Mouse (Mus musculus): Measurements from ENCODE around the gene Arhgap10. TPM values are rescaled to one million over a fixed set of nuclear protein-coding genes. Genes with fewer than 3 reads are reported as not detected.

Gene Arhgap10
- polyA plus RNA-seq, 1 experiment, result 0.32 TPM

- Histone ChIP-seq H3K36me3 (ENCODE audit: control insufficient read depth) (no peaks in the 10 kb centered on the region), H3K27me3 (ENCODE audit: control insufficient read depth) (no peaks in the 10 kb centered on the region), H3K9me3 (ENCODE audit: control insufficient read depth, low read length) (no peaks in the 10 kb centered on the region), H3K4me1 (ENCODE audit: control insufficient read depth) (peaks cover 2% of the 10 kb centered on the region; the same call in 1 of the 2 replicates), H3K4me3 (replicated peaks) (no peak overlapping the region)
- no peak for TF ChIP-seq GATA1 (IDR thresholded peaks at IDR 0.05; ENCODE audit: low read length)
- no peak for TF ChIP-seq TAL1 (IDR thresholded peaks at IDR 0.05; ENCODE audit: low read length)
These were observed 11.2 kb downstream of the Arhgap10 start for GRCm38 (mm10) chr8:77506539-77506938.

- TF ChIP-seq GATA1 (IDR thresholded peaks at IDR 0.05; ENCODE audit: low read length) (no peak), TAL1 (IDR thresholded peaks at IDR 0.05; ENCODE audit: low read length) (no peak)
- Histone ChIP-seq H3K36me3 (ENCODE audit: control insufficient read depth) (no peaks in the 10 kb centered on the region), H3K4me3 (replicated peaks) (no peak overlapping the region), H3K4me1 (ENCODE audit: control insufficient read depth) (no peaks in the 10 kb centered on the region), H3K9me3 (ENCODE audit: control insufficient read depth, low read length) (no peaks in the 10 kb centered on the region), H3K27me3 (ENCODE audit: control insufficient read depth) (no peaks in the 10 kb centered on the region)
These were observed 15.2 kb downstream of the Arhgap10 start for GRCm38 (mm10) chr8:77502547-77502946.

GRCm38 (mm10) chr8:77501131-77501530 is 16.6 kb downstream of the Arhgap10 start:
- no peak overlapping the region for H3K4me3 ChIP-seq (replicated peaks)
- no peaks in the 10 kb centered on the region for H3K9me3 ChIP-seq (ENCODE audit: control insufficient read depth, low read length)
- no peaks in the 10 kb centered on the region for H3K4me1 ChIP-seq (ENCODE audit: control insufficient read depth)
- no peaks in the 10 kb centered on the region for H3K27me3 ChIP-seq (ENCODE audit: control insufficient read depth)
- H3K36me3 ChIP-seq (ENCODE audit: control insufficient read depth), result no peaks in the 10 kb centered on the region
- no peak for TF ChIP-seq TAL1 (IDR thresholded peaks at IDR 0.05; ENCODE audit: low read length)
- no peak for TF ChIP-seq GATA1 (IDR thresholded peaks at IDR 0.05; ENCODE audit: low read length)

- Histone ChIP-seq H3K36me3 (ENCODE audit: control insufficient read depth) (no peaks in the 10 kb centered on the region), H3K4me1 (ENCODE audit: control insufficient read depth) (no peaks in the 10 kb centered on the region), H3K27me3 (ENCODE audit: control insufficient read depth) (no peaks in the 10 kb centered on the region), H3K9me3 (ENCODE audit: control insufficient read depth, low read length) (no peaks in the 10 kb centered on the region), H3K4me3 (replicated peaks) (no peak overlapping the region)
- no peak for TF ChIP-seq TAL1 (IDR thresholded peaks at IDR 0.05; ENCODE audit: low read length)
These were observed 17.5 kb downstream of the Arhgap10 start for GRCm38 (mm10) chr8:77500264-77500663.

GRCm38 (mm10) chr8:77497442-77497841 is 20.3 kb downstream of the Arhgap10 start:
- Histone ChIP-seq H3K4me1 (ENCODE audit: control insufficient read depth) (peaks cover 9% of the 10 kb centered on the region), H3K9me3 (ENCODE audit: control insufficient read depth, low read length) (no peaks in the 10 kb centered on the region), H3K27me3 (ENCODE audit: control insufficient read depth) (no peaks in the 10 kb centered on the region), H3K36me3 (ENCODE audit: control insufficient read depth) (no peaks in the 10 kb centered on the region), H3K4me3 (replicated peaks) (no peak overlapping the region)
- TF ChIP-seq TAL1 (IDR thresholded peaks at IDR 0.05; ENCODE audit: low read length), result no peak
- no peak for TF ChIP-seq GATA1 (IDR thresholded peaks at IDR 0.05; ENCODE audit: low read length)

- Histone ChIP-seq H3K4me1 (ENCODE audit: control insufficient read depth) (peaks cover 21% of the 10 kb centered on the region), H3K9me3 (ENCODE audit: control insufficient read depth, low read length) (no peaks in the 10 kb centered on the region), H3K4me3 (replicated peaks) (no peak overlapping the region), H3K36me3 (ENCODE audit: control insufficient read depth) (no peaks in the 10 kb centered on the region), H3K27me3 (ENCODE audit: control insufficient read depth) (no peaks in the 10 kb centered on the region)
- no peak for TF ChIP-seq TAL1 (IDR thresholded peaks at IDR 0.05; ENCODE audit: low read length)
These were observed 21.5 kb downstream of the Arhgap10 start for GRCm38 (mm10) chr8:77496253-77496652.

- no peaks in the 10 kb centered on the region for H3K36me3 ChIP-seq (ENCODE audit: control insufficient read depth)
- no peak for TF ChIP-seq TAL1 (IDR thresholded peaks at IDR 0.05; ENCODE audit: low read length)
- no peak for TF ChIP-seq GATA1 (IDR thresholded peaks at IDR 0.05; ENCODE audit: low read length)
- H3K9me3 ChIP-seq (ENCODE audit: control insufficient read depth, low read length), result no peaks in the 10 kb centered on the region
- no peaks in the 10 kb centered on the region for H3K27me3 ChIP-seq (ENCODE audit: control insufficient read depth)
- no peak overlapping the region for H3K4me3 ChIP-seq (replicated peaks)
- H3K4me1 ChIP-seq (ENCODE audit: control insufficient read depth), result peaks cover 34% of the 10 kb centered on the region
These were observed 23.1 kb downstream of the Arhgap10 start for GRCm38 (mm10) chr8:77494376-77495328.

- peaks cover 37% of the 10 kb centered on the region for H3K4me1 ChIP-seq (ENCODE audit: control insufficient read depth)
- no peaks in the 10 kb centered on the region for H3K27me3 ChIP-seq (ENCODE audit: control insufficient read depth)
- no peaks in the 10 kb centered on the region for H3K9me3 ChIP-seq (ENCODE audit: control insufficient read depth, low read length)
- H3K36me3 ChIP-seq (ENCODE audit: control insufficient read depth), result no peaks in the 10 kb centered on the region
- H3K4me3 ChIP-seq (replicated peaks), result no peak overlapping the region
- no peak for TF ChIP-seq GATA1 (IDR thresholded peaks at IDR 0.05; ENCODE audit: low read length)
- no peak for TF ChIP-seq TAL1 (IDR thresholded peaks at IDR 0.05; ENCODE audit: low read length)
These were observed 25.2 kb downstream of the Arhgap10 start for GRCm38 (mm10) chr8:77492356-77493058.

- no peak for TF ChIP-seq GATA1 (IDR thresholded peaks at IDR 0.05; ENCODE audit: low read length)
- no peak for TF ChIP-seq TAL1 (IDR thresholded peaks at IDR 0.05; ENCODE audit: low read length)
- Histone ChIP-seq H3K27me3 (ENCODE audit: control insufficient read depth) (no peaks in the 10 kb centered on the region), H3K4me1 (ENCODE audit: control insufficient read depth) (peaks cover 37% of the 10 kb centered on the region), H3K9me3 (ENCODE audit: control insufficient read depth, low read length) (no peaks in the 10 kb centered on the region), H3K4me3 (replicated peaks) (peak overlapping the region; percentile 26), H3K36me3 (ENCODE audit: control insufficient read depth) (no peaks in the 10 kb centered on the region)
These were observed 26.4 kb downstream of the Arhgap10 start for GRCm38 (mm10) chr8:77491231-77491923.
